Mouse (Mus musculus) ES-Bruce4 (cell line): ENCODE measurements at regions not wholly inside any gene's neighbourhood (a gene's known extent, or its start where the extent isn't known, plus 50 kb on each side); places are given as distances from the start of the nearest gene placed in this dataset.

ENCODE experiments used
- CTCF ChIP-seq: IDR thresholded peaks from one replicate; pipeline ENCODE4 v1.8.1; 2011; ENCODE audit warnings: low read depth, low read length
- POLR2A ChIP-seq: IDR thresholded peaks from one replicate; pipeline ENCODE4 v1.8.1; 2011; ENCODE audit warnings: low read length; ENCODE audit not compliant: insufficient read depth

GRCm38 (mm10) chr13:3750756-3751155, 53.4 kb downstream of the Calml3 start:
- TF ChIP-seq POLR2A (no peak), CTCF (no peak)
